Mouse (Mus musculus) kidney, embryonic 16.5 days (tissue): ENCODE measurements around the gene Osbpl10. TPM values are rescaled to one million over a fixed set of nuclear protein-coding genes. Genes with fewer than 3 reads are reported as not detected.
"Not testable (repeated sequence)": the region's sequence is repeated elsewhere in the genome, so short reads cannot be mapped to it uniquely, and the experiment has no call there.

ENCODE experiments used
- ATAC-seq: fragments of 200-750 bp; cut with Nextera tagmentation; 2 replicates; pipeline ENCODE4 v1.8.0; 2017; ENCODE audit warnings: moderate TSS enrichment; ENCODE audit not compliant: low FRiP score, low TSS enrichment
- H3K27ac ChIP-seq: fragments of 300-500 bp; sonication (generic); 2 replicates; pipeline ENCODE4 v1.5.1; 2014; ENCODE audit warnings: low read length
- H3K27me3 ChIP-seq: fragments of 300-500 bp; sonication (generic); 2 replicates; pipeline ENCODE4 v1.6.1; 2014; ENCODE audit warnings: low read length, control low read depth, mixed read lengths; ENCODE audit not compliant: insufficient read depth
- H3K36me3 ChIP-seq: fragments of 300-500 bp; sonication (generic); 2 replicates; pipeline ENCODE4 v1.6.1; 2014; ENCODE audit warnings: low read length, control low read depth, mixed read lengths; ENCODE audit not compliant: insufficient read depth
- H3K4me1 ChIP-seq: fragments of 300-500 bp; sonication (generic); 2 replicates; pipeline ENCODE4 v1.6.1; 2014; ENCODE audit warnings: low read length, control low read depth, mixed read lengths; ENCODE audit not compliant: insufficient read depth
- H3K4me2 ChIP-seq: fragments of 300-500 bp; sonication (generic); replicated peaks from 2 replicates; pipeline ENCODE4 v1.6.1; 2014; ENCODE audit warnings: low read depth, low read length
- H3K4me3 ChIP-seq: fragments of 300-500 bp; sonication (generic); 2 replicates; pipeline ENCODE4 v1.5.1; 2014; ENCODE audit warnings: mild to moderate bottlenecking, low read length
- H3K9ac ChIP-seq: fragments of 300-500 bp; sonication (generic); replicated peaks from 2 replicates; pipeline ENCODE4 v1.6.1; 2014; ENCODE audit warnings: low read length
- H3K9me3 ChIP-seq: fragments of 300-500 bp; sonication (generic); 2 replicates; pipeline ENCODE4 v1.6.1; 2016; ENCODE audit warnings: low read length, control low read depth
- WGBS: fragments of 180-500 bp; shearing (Covaris S2); extraction: QIAGEN DNeasy Blood & Tissue Kit; methylation state at CpG from one replicate; pipeline ENCODE4 v1.1.7; 2014; 5-methylcytosine and 5-hydroxymethylcytosine counted together
- polyA plus RNA-seq: library from polyadenylated mRNA; unstranded; fragments of >200 nt; fragmentation: Nextera tagmentation; extraction: Ambion mirVana; gene quantifications from 2 replicates; pipeline ENCODE4 v1.2.1, GENCODE M21; 2015

The Osbpl10 gene
- polyA plus RNA-seq, 1 experiment from 2014 or later = 2.8 TPM

- Histone ChIP-seq H3K4me3 (no peak overlapping the region), H3K27me3 (no peaks in the 10 kb centered on the region), H3K9me3 (no peaks in the 10 kb centered on the region), H3K4me2 (no peak overlapping the region), H3K4me1 (no peaks in the 10 kb centered on the region), H3K36me3 (peaks cover 21% of the 10 kb centered on the region), H3K27ac (no peak overlapping the region), H3K9ac (no peak overlapping the region)
- no peak for ATAC-seq
- WGBS = 94% methylated on average over 4 of the region's 4 CpGs
Observed at GRCm38 (mm10) chr9:115259866-115260265, 281.5 kb downstream of the Osbpl10 start.

GRCm38 (mm10) chr9:115260464-115260863 is 282.1 kb downstream of the Osbpl10 start:
- Histone ChIP-seq H3K4me1 (no peaks in the 10 kb centered on the region), H3K27me3 (no peaks in the 10 kb centered on the region), H3K36me3 (peaks cover 16% of the 10 kb centered on the region), H3K9ac (no peak overlapping the region), H3K27ac (no peak overlapping the region), H3K4me2 (no peak overlapping the region), H3K9me3 (no peaks in the 10 kb centered on the region), H3K4me3 (no peak overlapping the region)
- ATAC-seq = no peak
- 90% methylated on average over 7 of the region's 7 CpGs for WGBS

GRCm38 (mm10) chr9:115261456-115261855 is 283.1 kb downstream of the Osbpl10 start:
- WGBS = 78% methylated on average over 8 of the region's 8 CpGs
- Histone ChIP-seq H3K9me3 (no peaks in the 10 kb centered on the region), H3K27me3 (no peaks in the 10 kb centered on the region), H3K36me3 (peaks cover 15% of the 10 kb centered on the region), H3K4me1 (no peaks in the 10 kb centered on the region), H3K27ac (no peak overlapping the region), H3K4me2 (no peak overlapping the region), H3K9ac (no peak overlapping the region), H3K4me3 (no peak overlapping the region)
- ATAC-seq = no peak

- H3K27ac ChIP-seq = no peak overlapping the region
- H3K4me1 ChIP-seq = no peaks in the 10 kb centered on the region
- H3K36me3 ChIP-seq = peaks cover 11% of the 10 kb centered on the region
- H3K27me3 ChIP-seq = no peaks in the 10 kb centered on the region
- no peak overlapping the region for H3K4me2 ChIP-seq
- H3K9ac ChIP-seq = no peak overlapping the region
- 66% methylated on average over 5 of the region's 5 CpGs for WGBS
- no peak overlapping the region for H3K4me3 ChIP-seq
- H3K9me3 ChIP-seq = no peaks in the 10 kb centered on the region
- ATAC-seq = no peak
Observed at GRCm38 (mm10) chr9:115261896-115262295, 283.5 kb downstream of the Osbpl10 start.

GRCm38 (mm10) chr9:115271556-115271955 is 293.2 kb downstream of the Osbpl10 start:
- no peaks in the 10 kb centered on the region for H3K9me3 ChIP-seq
- H3K4me3 ChIP-seq = no peak overlapping the region
- 86% methylated on average over 3 of the region's 3 CpGs for WGBS

GRCm38 (mm10) chr9:115272451-115272850 is 294.1 kb downstream of the Osbpl10 start:
- H3K4me2 ChIP-seq, H3K4me3 ChIP-seq, H3K4me1 ChIP-seq, H3K9ac ChIP-seq, H3K27me3 ChIP-seq, ATAC-seq, H3K9me3 ChIP-seq, H3K27ac ChIP-seq: not testable (repeated sequence)
- WGBS = 92% methylated on average over 2 of the region's 5 CpGs
- peaks cover 24% of the 10 kb centered on the region for H3K36me3 ChIP-seq

More at GRCm38 (mm10) chr9:115271556-115271955, 293.2 kb downstream of the Osbpl10 start:
- Histone ChIP-seq H3K9ac (no peak overlapping the region), H3K27me3 (no peaks in the 10 kb centered on the region), H3K4me2 (no peak overlapping the region), H3K27ac (no peak overlapping the region), H3K36me3 (peaks cover 20% of the 10 kb centered on the region), H3K4me1 (no peaks in the 10 kb centered on the region)
- no peak for ATAC-seq

- no peak for ATAC-seq
- 97% methylated on average over 7 of the region's 7 CpGs for WGBS
- Histone ChIP-seq H3K4me2 (no peak overlapping the region), H3K4me3 (no peak overlapping the region), H3K4me1 (no peaks in the 10 kb centered on the region), H3K9me3 (no peaks in the 10 kb centered on the region), H3K9ac (no peak overlapping the region), H3K27ac (no peak overlapping the region), H3K36me3 (peaks cover 24% of the 10 kb centered on the region), H3K27me3 (no peaks in the 10 kb centered on the region)
Observed at GRCm38 (mm10) chr9:115273095-115273649, 294.8 kb downstream of the Osbpl10 start.

- H3K4me2 ChIP-seq = no peak overlapping the region
- 89% methylated on average over 6 of the region's 6 CpGs for WGBS
- H3K9me3 ChIP-seq = no peaks in the 10 kb centered on the region
- no peak overlapping the region for H3K27ac ChIP-seq
- no peak for ATAC-seq
- no peaks in the 10 kb centered on the region for H3K27me3 ChIP-seq
- no peak overlapping the region for H3K9ac ChIP-seq
- peaks cover 36% of the 10 kb centered on the region for H3K36me3 ChIP-seq
- H3K4me1 ChIP-seq = no peaks in the 10 kb centered on the region
- no peak overlapping the region for H3K4me3 ChIP-seq
Observed at GRCm38 (mm10) chr9:115274806-115275205, 296.4 kb downstream of the Osbpl10 start.

GRCm38 (mm10) chr9:115278641-115279040 is 300.3 kb downstream of the Osbpl10 start:
- no peaks in the 10 kb centered on the region for H3K27me3 ChIP-seq
- H3K9ac ChIP-seq = no peak overlapping the region
- no peak overlapping the region for H3K27ac ChIP-seq
- no peaks in the 10 kb centered on the region for H3K9me3 ChIP-seq
- peaks cover 2% of the 10 kb centered on the region; the same call in 1 of the 2 replicates for H3K4me1 ChIP-seq
- peaks cover 33% of the 10 kb centered on the region for H3K36me3 ChIP-seq
- ATAC-seq = no peak
- 96% methylated on average over 1 of the region's 1 CpGs for WGBS
- H3K4me3 ChIP-seq = no peak overlapping the region
- H3K4me2 ChIP-seq = no peak overlapping the region
